Mouse (Mus musculus): ENCODE measurements around the gene Me3.

The Me3 gene

DNA sequence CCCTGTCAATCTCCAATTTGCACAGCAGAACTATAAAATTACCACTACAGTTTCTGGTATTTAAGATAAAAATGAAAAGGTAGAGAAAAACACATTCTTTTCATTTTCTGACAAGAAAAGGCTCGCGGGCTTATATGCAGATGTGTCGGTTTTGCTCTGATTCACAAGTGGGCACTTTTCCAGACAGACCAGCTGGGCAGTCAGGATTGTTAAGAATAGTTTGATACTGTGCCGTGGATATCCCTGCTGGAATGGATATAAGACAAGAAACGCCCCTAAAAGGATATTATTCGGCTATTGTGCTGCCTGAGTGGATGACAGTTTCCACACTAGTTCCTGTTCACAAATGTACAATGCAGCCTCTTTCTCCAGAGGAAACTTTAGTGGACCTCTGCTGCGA, 116.2 kb downstream of the Me3 start:
- DNase-seq: no peak

DNA sequence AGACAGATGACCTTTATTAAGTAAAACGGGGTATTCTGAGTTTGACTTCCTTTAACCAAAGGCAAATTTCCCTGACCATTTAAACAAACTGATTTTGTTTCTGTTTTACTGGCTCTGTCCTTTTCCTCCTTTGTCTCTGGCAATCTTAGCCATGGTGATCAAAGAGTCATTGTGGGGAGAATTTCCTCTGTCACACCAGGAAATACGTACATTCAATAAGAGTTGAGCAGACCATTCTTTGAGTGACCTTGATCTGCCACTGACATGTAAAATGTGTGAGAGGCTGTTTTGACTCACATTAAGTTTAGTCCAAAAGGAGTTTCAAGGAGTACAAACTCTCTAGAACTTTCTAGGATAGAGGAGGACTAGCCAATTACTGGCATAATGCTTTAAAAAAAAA, 117.0 kb downstream of the Me3 start:
- no peak for DNase-seq

DNA sequence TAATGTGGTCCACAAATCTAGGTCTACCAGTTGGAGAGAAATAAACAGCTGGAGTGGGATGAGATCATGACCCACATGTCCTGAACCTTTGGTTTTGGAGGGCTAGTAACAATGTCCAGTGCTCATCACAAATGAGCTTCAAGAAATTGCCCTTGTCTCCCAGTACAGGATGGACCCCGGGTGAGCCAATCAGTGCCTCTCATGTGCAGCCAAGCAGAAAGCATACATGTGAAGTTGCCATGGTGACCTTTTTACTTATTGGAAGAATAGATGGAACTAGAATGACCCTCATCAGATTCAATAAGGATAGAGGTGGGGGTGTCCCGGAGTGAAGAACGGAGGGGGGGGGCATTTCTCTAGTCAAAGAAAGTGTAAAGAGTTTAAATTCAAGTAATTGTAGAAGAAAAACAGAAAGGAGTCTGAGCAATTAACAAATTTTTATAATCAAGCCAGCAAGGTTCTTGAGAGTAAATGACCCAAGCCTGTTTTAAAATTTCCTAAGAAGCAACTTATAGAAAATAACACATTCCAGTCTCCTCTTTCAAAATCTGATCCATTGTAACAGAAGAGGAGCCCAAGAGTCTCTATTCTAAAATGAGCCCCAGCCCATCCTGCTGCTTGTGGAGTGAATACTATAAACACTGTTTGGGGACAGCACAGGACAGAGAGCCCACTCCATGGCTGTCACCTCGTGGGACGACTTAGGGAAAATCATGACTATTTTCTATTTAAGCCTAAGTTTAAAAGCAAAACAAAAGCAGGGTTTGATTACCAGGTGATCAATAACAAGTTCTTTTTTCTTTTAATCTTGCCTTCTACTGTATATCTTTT, 134.7 kb downstream of the Me3 start:
- DNase-seq: no peak

DNA sequence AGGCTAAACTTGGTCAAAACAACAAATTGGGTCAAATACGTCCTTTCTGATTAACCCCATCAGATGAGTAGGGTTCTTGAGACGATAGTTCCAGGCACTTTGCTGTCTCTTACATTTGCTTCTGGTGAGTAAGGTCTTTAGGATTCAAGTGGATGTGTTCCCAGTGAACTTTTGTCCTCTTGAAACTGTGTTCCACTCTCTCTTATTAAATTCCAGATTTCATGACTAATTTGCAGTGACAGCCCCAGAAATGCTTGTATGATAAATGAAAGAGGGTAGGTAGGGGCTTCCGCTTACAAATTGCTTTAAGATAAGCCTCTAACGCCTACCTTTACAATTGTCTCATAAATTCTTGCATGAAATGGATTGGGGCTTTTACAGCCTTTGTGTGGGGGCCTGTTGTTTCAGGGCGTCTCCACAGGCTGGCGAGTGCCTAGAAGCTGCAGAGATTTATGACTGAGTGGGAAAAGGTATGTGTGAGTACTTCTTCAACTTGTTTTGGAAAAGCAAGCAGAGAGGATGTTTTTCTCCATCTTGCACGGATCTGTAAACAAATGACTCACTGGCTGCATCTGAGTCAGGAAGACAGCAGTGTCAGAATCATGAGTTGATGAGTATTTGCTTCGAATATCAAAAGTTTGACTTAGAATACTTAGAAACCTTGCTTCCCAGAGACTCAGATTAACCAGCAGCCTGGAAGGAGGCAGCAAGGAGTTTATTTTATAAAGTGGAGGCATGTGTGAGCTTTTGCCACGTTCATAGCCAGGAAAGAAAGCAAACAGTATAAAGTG, 137.1 kb downstream of the Me3 start:
- DNase-seq: no peak

DNA sequence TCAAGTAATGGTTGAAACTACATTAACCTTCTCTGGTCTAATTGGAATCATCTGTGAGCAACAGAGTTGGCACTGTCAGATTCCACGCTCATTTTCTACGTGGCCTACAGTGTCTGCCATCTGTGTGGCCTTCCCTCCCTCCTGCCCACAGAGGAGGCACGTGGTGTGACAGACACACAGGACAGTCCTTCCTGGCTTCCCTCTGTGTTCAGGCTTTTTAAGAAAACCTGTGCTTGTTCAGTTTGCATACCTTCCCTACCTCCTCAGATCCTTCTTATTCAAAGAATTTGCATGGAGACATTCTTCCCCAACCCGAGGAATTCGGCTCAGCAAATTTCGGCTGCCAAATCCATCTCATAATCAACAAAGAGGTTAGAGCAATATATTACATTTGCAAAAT, 137.8 kb downstream of the Me3 start:
- peak; percentile 68 for DNase-seq

DNA sequence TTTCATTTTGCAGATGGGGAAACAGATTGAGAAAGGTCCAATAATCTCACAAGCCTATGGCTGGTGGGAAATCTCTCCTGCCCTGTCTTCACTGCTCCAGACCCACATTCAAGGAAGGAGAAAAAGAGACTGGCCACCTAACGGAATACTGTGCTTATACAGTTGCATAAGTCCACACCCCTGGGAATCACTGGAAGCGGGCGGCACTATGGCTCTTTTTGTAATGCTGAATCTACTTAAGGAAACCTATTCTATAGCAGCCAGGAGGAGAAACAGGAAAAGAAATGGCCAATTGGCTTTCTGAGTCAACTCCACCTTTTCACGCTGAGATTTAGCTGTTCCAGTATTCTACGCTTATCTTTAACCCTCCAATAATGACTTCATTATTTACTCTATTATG, 140.7 kb downstream of the Me3 start:
- no peak for DNase-seq

DNA sequence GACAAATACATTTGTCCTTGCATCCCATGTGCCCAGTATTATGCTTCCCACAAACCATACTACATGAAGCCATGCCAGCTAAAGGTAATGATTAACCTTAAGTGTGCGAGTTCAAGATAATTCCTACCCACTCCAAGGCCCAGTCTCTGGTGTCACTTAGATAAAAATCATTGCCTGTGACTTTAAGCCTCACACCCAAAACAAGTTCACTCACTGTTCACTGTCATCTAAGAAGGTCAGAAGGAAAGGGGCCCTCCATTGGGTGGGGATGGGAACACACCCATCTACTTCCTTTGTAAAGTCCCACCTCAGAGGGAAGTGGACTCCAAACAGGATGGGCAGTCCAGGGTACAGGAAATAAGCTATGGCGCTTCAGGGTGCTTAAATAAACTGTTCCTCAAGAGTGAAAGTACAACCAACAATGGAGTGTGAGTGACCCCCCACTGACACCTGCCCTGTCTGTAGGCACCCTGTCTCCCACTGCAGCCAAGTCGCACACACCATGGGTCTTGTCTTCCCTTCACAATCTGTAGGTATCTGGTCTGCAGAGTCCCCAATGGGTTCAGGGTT, 141.2 kb downstream of the Me3 start:
- DNase-seq: no peak

DNA sequence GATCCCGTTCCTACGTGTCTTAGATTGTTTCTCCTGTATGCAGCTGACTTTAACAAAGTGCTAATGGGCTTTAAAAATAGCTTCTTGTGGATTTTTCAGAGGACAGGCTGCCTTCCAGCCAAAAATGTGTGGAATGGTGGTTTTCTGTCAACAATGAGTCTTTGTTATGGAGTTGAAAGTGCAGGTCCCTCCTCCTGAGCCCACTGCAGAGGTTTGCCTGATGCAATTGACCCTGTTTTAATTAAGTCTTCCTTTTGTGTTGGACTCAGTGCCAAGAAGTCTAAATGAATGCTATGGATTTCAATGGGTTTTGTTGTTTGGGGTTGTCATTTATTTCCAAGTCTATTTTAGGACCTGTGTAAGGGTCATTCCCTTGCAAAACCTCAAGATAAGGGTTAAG, 141.7 kb downstream of the Me3 start:
- DNase-seq: no peak

DNA sequence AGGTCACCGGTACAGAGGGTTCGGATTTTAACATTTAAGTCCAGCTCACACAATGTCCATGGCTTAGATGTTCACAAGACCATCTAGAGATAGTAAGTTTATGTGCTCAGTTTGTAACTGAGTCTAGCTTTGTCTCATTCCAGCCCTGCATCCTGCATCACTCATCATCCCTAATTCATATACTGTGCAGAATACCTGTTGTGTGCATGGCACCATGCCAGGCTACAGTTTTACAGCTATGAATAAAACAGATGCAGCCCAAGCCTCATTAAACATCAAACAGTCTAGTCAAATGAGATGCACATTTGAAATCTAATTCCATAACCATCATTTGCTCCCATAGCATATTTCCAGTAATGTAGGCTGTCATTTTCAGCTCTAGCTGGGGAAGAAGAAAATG, 143.7 kb downstream of the Me3 start:
- no peak for DNase-seq

DNA sequence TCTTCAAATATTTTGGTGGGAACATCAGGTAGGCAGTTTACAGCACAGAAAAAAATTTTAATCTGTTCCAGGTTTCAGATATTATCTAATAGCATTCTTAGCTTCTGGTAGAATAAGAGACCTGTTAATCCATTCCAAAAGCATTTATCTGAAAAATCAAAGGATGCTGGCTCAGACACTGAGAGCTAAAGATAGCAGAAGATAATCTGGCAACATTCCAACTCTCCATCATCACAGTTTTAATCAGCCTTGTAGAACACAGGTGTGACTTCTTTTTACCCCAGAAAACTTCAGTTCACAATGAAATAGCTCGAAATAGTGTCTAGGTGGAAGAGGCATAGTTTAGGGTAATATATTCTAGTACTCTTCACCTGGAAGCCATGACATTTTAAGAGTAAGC, 149.2 kb downstream of the Me3 start:
- no peak for DNase-seq

DNA sequence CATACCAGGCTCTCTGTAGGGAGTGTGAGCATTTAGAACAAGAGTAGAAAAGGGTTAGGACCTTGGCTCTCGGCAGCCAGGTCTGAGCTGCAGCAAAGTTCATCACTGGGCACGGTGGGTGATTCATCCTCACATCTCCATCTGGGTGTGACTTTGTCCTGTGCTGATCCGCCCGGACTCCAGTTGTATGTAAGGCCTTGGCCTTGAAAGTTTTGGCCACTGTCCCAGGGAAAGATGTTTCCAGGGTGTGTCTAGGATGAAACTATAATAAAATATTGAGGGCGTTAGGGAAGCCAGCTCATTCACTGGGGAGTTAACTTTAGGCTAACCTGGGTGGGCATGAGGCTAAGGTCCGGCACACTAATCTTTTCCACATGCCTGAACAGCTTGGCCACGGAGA, 155.5 kb downstream of the Me3 start:
- no peak for DNase-seq

DNA sequence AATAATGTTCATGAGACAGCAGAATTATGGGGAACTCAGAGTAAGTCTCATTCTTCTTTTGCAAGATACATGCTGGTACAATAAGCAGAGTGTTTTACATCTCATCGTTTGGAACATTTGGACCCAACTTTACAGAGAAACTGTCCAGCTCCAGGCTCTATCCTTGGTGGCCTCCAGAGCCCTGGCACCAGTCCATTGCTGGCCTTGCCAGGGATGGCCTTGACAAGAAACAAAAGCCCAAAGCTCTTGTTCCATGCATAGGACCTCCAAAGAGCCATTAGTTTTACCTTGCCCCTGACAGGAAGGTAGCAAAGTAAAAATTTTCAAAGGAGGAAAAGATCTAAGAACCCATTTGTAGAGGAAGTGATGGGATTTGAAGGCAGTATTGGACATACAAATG, 160.4 kb downstream of the Me3 start:
- no peak for DNase-seq

DNA sequence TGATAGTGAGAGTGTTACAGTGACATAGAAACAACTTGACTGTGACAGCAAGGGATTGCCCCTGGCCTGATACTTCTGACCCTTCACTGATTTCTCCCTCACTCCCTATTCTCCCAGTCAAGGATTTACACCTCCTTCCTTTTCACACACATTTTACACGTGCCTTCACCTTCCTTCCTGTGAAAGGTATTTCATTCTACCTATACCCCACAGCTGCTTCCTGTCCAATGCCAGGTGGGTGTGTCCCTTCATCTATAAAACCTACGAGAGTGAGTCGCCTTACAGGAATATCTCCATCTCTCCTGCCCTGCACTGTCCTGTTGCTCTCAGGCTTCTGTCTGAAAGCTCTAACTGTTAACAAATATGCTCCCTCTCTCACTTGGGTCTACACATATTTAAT, 163.2 kb downstream of the Me3 start:
- no peak for DNase-seq

DNA sequence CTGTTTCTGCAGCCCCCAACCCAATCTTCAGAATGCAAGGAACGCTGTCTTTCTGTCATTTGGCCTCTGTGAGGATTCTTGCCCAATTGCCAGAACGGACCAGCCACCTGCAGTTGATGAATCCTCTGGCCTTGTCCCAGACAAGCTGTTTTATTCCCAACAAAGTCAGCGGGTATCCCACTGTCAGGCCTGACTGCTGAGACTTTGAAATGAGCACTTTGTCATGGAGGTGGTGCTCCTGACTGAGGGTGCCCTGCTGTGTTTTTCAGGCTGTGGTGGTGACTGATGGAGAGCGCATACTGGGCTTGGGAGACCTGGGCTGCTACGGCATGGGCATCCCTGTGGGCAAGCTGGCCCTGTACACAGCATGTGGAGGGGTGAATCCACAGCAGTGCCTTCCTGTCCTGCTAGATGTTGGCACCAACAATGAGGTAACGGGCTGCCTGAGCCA, 164.2 kb downstream of the Me3 start:
- peak; percentile 81 for DNase-seq

DNA sequence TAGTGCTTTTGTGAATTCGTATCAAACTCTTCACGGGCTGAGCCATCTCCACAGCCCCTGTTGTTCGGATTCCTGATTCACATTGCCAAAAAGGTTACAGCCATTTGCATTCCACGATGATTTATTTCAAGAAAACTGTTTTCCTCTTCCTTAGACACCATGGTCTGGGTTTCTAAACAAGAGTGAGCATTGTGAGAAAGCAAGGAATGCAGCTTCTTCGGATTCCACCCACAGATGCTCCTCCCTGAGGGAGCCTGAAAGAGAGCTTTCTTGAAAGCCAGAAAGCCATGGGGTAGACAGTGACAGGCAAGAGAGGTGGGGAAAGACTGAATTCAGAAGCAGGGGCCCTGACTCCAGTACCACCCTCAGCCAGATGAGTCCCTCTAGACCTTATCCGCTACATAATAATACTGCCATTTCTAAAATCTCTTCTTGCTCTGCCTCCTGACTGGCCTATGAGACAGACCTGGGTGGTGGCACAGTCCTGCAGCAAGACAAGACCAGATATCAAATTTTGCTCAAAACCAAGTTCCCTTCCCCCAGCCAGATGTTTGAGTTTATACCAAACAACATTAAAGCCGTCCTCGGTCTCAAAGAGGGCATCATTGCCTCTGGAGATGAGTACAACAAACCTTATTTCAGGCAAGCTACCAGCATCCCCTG, 166.3 kb downstream of the Me3 start:
- no peak for DNase-seq

DNA sequence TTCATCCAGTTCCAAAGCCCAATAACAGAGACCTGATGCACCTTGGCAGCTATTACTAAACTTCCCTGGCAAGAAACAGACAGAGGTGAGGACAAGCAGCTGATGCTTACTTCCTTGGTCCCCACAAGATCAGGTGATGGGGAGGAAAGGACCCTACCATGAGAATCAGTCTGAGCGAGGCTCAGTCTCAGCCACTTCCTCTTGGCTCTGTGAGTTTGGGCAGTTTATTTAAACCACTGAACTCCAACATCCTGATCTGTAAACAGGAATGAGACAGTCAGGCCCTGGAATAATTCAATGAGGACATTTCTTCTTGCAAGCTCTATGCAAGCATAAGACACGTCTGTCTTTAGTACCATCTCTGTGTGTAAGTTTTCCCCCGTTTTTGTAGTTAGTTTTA, 170.3 kb downstream of the Me3 start:
- no peak for DNase-seq

DNA sequence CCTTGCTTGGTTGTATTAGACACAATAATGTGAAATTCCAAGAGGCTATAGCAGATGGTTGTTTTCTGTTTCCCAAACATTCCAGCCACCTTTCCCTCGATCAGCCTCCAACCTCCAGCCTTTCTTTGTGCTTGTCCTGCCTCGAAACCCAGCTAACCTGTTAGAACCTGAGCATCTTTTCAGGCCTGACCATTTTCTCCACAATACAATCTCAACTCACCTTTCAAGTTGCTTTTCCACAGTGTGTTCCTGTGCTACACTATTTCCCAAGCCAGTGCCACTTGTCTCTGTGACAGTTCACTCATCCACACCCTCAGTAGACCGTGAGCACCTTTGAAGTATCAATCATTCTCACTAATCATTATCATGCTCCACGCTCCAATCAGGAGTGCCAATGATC, 171.8 kb downstream of the Me3 start:
- no peak for DNase-seq

DNA sequence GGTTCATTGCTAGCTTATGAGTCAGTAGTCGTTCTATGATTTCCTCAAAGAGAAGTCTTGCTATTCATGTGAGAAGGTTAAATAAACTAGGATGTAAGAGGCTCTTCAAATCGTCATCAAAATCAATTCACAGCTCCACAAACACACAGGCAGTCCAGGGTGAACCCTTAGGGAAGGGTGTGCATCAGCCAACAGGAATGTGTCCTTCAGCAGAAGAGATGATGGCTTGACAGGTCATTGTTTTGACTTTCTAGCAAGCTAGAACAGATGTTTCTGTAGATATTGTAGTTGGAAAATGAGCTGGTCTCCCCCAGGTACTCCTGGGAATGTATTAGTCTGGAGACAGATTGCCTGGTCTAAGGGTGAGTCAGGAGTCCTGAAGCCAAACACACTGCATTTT, 177.2 kb downstream of the Me3 start:
- no peak for DNase-seq

DNA sequence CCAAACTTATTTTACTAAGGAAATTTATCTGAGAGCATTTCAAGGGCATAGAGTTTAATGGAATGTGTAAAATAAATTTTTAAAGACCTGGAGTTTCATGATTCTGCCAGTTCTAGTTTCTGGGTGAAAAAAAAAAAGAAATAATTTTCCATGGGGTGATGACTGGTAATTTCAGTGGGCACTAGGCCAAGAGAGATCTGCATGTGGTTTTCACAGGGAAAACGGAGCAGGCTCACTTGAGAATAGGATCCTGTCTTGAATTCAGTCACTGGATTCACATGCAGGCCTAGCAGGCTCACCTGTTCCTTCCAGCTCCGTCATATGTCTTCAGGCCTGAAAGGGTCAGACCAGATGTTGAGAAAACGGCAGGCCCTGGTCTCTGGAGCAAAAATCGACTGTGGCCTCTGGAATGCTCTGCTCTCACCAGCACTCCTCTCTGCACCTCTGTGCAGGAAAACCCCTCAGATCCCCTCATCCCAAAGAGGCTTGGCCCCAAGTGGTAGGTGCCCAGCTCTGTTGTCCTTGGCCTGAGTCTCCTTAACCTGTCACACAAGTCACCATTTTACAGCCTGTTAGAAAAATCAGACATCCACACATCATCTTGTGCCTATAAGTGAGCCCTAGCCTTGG, 196.4 kb downstream of the Me3 start:
- no peak for DNase-seq

DNA sequence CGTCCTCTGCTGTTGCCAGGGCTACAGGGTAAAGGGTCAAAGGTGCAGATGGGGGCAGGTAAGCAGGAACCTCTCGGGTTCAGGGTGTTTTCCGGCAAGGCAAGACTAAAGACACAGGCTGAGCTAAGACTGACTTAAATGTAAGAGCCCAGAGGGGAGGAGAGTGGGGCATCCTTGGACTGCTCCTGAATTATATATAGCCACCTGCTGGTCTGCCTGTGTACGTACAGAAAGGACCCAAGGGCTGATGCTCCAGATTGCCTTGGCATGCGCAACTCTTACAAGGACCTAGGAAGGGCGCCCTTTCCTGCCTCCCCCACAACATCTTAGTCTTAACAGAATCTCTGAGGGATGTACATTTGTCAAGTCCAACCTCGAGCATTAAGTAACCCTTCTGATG, 197.0 kb downstream of the Me3 start:
- DNase-seq: no peak

DNA sequence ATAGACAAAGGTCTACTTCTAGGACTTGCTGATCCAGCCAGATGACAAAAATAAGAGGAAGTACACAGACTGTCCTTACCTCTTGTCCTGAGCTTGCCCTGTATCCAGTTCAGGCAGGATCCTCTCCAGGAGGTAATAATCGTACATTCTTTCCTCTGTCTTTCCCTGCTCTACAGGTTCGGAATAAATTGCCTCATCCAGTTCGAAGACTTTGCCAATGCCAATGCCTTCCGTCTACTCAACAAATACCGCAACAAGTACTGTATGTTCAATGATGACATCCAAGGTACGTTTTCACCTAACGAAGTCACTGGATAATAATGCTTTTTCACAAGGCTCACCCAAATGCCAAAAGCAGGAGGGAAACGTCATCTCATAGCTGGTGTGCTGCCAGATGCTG, 201.3 kb downstream of the Me3 start:
- DNase-seq: no peak

DNA sequence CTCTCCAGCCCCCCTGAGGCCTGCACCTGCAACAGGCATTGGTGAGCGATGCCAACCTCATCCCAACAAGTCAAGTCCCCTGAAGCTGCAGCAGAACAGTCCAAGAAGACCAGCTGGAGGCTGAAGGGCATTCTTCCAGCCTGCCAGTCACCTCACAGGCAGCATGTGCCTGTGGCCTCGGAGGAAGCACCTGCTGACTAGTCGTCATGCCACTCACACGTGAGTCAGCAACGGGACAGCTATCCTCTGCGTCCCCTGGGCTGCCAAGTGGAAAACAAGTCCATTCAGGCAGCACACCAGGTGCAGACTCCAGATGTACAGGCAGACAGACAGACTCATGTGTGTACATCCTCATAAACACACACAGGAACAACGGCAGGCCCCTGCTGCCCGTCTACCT, 203.4 kb downstream of the Me3 start:
- peak; percentile 62 for DNase-seq

DNA sequence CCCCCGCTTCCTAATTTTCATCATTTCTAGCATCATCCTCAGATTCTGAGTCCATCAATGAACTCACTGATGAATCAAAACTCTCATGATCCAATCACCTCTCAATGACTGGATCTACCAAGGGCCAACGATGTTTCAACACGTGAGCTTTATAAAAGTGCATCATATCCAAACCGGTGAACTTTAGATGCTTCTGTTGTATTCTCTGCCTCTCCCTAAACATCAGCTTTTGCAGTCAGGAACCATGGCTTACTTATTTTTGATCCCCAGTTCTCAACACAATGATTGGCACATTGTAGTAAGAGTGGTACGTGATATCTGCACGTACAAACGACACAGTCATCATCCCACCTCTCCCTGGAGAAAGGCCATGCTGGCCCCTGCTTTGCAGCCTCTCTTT, 204.5 kb downstream of the Me3 start:
- no peak for DNase-seq
